Mouse (Mus musculus) cerebellum, adult 2 months (tissue): ENCODE measurements at regions not wholly inside any gene's neighbourhood (a gene's known extent, or its start where the extent isn't known, plus 50 kb on each side); places are given as distances from the start of the nearest gene placed in this dataset.

Source experiments
- DNase-seq, 2 experiments: peaks; one replicate each; pipeline ENCODE4 v3.0.0; 2021
- H3K27ac ChIP-seq: fragments of 200-500 bp; 2 replicates; pipeline ENCODE4 v1.5.1; 2012; ENCODE audit warnings: low read length, control low read depth, inconsistent platforms; ENCODE audit not compliant: insufficient read depth
- H3K27me3 ChIP-seq: fragments of 200-500 bp; 2 replicates; pipeline ENCODE4 v1.6.1; 2012; ENCODE audit warnings: inconsistent platforms, mild to moderate bottlenecking, low read length, moderate library complexity; ENCODE audit not compliant: control insufficient read depth, insufficient read depth
- H3K4me1 ChIP-seq: fragments of 200-500 bp; 2 replicates; pipeline ENCODE4 v1.6.1; 2011; ENCODE audit warnings: low read length; ENCODE audit not compliant: control insufficient read depth, insufficient read depth
- H3K4me3 ChIP-seq: fragments of 200-500 bp; replicated peaks from 2 replicates; pipeline ENCODE3; 2011; ENCODE audit warnings: mild to moderate bottlenecking, low read depth, low read length, control low read depth; ENCODE audit not compliant: insufficient read depth
- CTCF ChIP-seq: fragments of 200-500 bp; IDR thresholded peaks from 2 replicates; pipeline ENCODE4 v1.5.1; 2011; ENCODE audit warnings: low read depth, mild to moderate bottlenecking, control low read depth, low read length, moderate library complexity, borderline replicate concordance; ENCODE audit not compliant: insufficient read depth
- POLR2A ChIP-seq: fragments of 200-500 bp; IDR thresholded peaks from 2 replicates; pipeline ENCODE4 v1.6.1; 2011; ENCODE audit warnings: low read length, control low read depth, borderline replicate concordance; ENCODE audit not compliant: insufficient read depth
- WGBS: fragments of 180-500 bp; shearing (Covaris S2); methylation state at CpG from one replicate; pipeline ENCODE4 v1.1.7; 2018; 5-methylcytosine and 5-hydroxymethylcytosine counted together

- H3K27ac ChIP-seq: peak overlapping the region; percentile 60
- H3K4me3 ChIP-seq: peak overlapping the region; percentile 23
- 4% methylated on average over 6 of the region's 6 CpGs for WGBS
- peak; percentile 63 to 68 for DNase-seq
- TF ChIP-seq CTCF: no peak
- TF ChIP-seq POLR2A: no peak
- peaks cover 35% of the 10 kb centered on the region for H3K4me1 ChIP-seq
- H3K27me3 ChIP-seq: no peaks in the 10 kb centered on the region
These were observed 73.5 kb upstream of the Wnt7b start for GRCm38 (mm10) chr15:85655751-85656167.

GRCm38 (mm10) chr15:85656852-85657251 lies 74.6 kb upstream of the Wnt7b start:
- H3K4me3 ChIP-seq: no peak overlapping the region
- peaks cover 45% of the 10 kb centered on the region for H3K4me1 ChIP-seq
- TF ChIP-seq POLR2A: no peak
- TF ChIP-seq CTCF: no peak
- no peaks in the 10 kb centered on the region for H3K27me3 ChIP-seq
- 13% methylated on average over 6 of the region's 6 CpGs for WGBS
- peak; percentile 64 to 70 for DNase-seq
- H3K27ac ChIP-seq: peak overlapping the region; percentile 100

GRCm38 (mm10) chr15:85657441-85657989 lies 75.2 kb upstream of the Wnt7b start:
- H3K4me3 ChIP-seq: peak overlapping the region; percentile 45
- H3K27ac ChIP-seq: peak overlapping the region; percentile 100
- TF ChIP-seq POLR2A: no peak
- TF ChIP-seq CTCF: no peak
- H3K27me3 ChIP-seq: no peaks in the 10 kb centered on the region
- H3K4me1 ChIP-seq: peaks cover 45% of the 10 kb centered on the region
- peak; percentile 70 to 72 for DNase-seq
- 6% methylated on average over 8 of the region's 8 CpGs for WGBS

- Histone ChIP-seq H3K27ac (peak overlapping the region; percentile 100), H3K4me1 (peaks cover 43% of the 10 kb centered on the region), H3K4me3 (peak overlapping the region; percentile 45), H3K27me3 (no peaks in the 10 kb centered on the region)
- WGBS: 19% methylated on average over 14 of the region's 14 CpGs
- TF ChIP-seq CTCF (no peak), POLR2A (no peak)
- DNase-seq: peak; percentile 66 to 76
These were observed 76.0 kb upstream of the Wnt7b start for GRCm38 (mm10) chr15:85658101-85658885.

GRCm38 (mm10) chr15:85660528-85661392 lies 74.0 kb upstream of the Ppara start:
- Histone ChIP-seq H3K27me3 (no peaks in the 10 kb centered on the region), H3K4me1 (peaks cover 41% of the 10 kb centered on the region), H3K27ac (peak overlapping the region; percentile 62), H3K4me3 (peak overlapping the region; percentile 5)
- WGBS: 21% methylated on average over 45 of the region's 45 CpGs
- TF ChIP-seq CTCF: no peak
- no peak for DNase-seq

GRCm38 (mm10) chr15:85661393-85661690 lies 73.4 kb upstream of the Ppara start:
- 7% methylated on average over 2 of the region's 2 CpGs for WGBS
- TF ChIP-seq CTCF (no peak), POLR2A (0 out of 2 replicates have a peak, but pooled peaks have one; percentile 10)
- H3K27me3 ChIP-seq: no peaks in the 10 kb centered on the region
- H3K4me3 ChIP-seq: no peak overlapping the region
- peak overlapping the region; percentile 62 for H3K27ac ChIP-seq
- peaks cover 37% of the 10 kb centered on the region for H3K4me1 ChIP-seq
- peak; percentile 52 to 66 for DNase-seq

- peaks cover 36% of the 10 kb centered on the region for H3K4me1 ChIP-seq
- peak in 1 of 2 experiments; percentile 43 for DNase-seq
- H3K27me3 ChIP-seq: no peaks in the 10 kb centered on the region
- H3K4me3 ChIP-seq: no peak overlapping the region
- WGBS: 15% methylated on average over 5 of the region's 5 CpGs
- peak overlapping the region; percentile 62 for H3K27ac ChIP-seq
- TF ChIP-seq CTCF (no peak), POLR2A (no peak)
These were observed 73.0 kb upstream of the Ppara start for GRCm38 (mm10) chr15:85661771-85662170.
